Mouse (Mus musculus) lung, adult 2 months (tissue): ENCODE data around the gene Slc25a11. TPM values are rescaled to one million over a fixed set of nuclear protein-coding genes. Genes with fewer than 3 reads are reported as not detected.
A peak's percentile ranks its signal among the peaks of the same experiment; 100 is the strongest.

Experiments used
- DNase-seq: peaks from one replicate; pipeline ENCODE4 v3.0.0; 2022
- H3K4me1 ChIP-seq: fragments of 200-500 bp; 2 replicates; pipeline ENCODE4 v1.6.1; 2011; ENCODE audit warnings: low read length; ENCODE audit not compliant: control insufficient read depth, insufficient read depth
- H3K4me3 ChIP-seq: fragments of 200-500 bp; replicated peaks from 2 replicates; pipeline ENCODE3; 2011; ENCODE audit warnings: low read depth, mild to moderate bottlenecking, control low read depth, low read length; ENCODE audit errors: extremely low read depth
- CTCF ChIP-seq: fragments of 200-500 bp; IDR thresholded peaks from 2 replicates; pipeline ENCODE4 v1.5.1; 2011; ENCODE audit warnings: mild to moderate bottlenecking, low read length, control low read depth; ENCODE audit not compliant: insufficient read depth
- POLR2A ChIP-seq: fragments of 200-500 bp; IDR thresholded peaks from 2 replicates; pipeline ENCODE4 v1.6.1; 2011; ENCODE audit warnings: low read depth, mild to moderate bottlenecking, control low read depth, low read length, borderline replicate concordance; ENCODE audit errors: extremely low read depth
- WGBS: fragments of 180-500 bp; shearing (Covaris S2); methylation state at CpG from one replicate; pipeline ENCODE4 v1.1.7; 2018; 5-methylcytosine and 5-hydroxymethylcytosine counted together
- polyA plus RNA-seq: library from polyadenylated mRNA; depleted of rRNA; stranded (reverse); fragments of >200 nt; gene quantifications from 2 replicates; pipeline ENCODE4 v1.2.3, GENCODE M21; 2012

Gene Slc25a11
- polyA plus RNA-seq, 1 experiment, result 113 TPM

DNA sequence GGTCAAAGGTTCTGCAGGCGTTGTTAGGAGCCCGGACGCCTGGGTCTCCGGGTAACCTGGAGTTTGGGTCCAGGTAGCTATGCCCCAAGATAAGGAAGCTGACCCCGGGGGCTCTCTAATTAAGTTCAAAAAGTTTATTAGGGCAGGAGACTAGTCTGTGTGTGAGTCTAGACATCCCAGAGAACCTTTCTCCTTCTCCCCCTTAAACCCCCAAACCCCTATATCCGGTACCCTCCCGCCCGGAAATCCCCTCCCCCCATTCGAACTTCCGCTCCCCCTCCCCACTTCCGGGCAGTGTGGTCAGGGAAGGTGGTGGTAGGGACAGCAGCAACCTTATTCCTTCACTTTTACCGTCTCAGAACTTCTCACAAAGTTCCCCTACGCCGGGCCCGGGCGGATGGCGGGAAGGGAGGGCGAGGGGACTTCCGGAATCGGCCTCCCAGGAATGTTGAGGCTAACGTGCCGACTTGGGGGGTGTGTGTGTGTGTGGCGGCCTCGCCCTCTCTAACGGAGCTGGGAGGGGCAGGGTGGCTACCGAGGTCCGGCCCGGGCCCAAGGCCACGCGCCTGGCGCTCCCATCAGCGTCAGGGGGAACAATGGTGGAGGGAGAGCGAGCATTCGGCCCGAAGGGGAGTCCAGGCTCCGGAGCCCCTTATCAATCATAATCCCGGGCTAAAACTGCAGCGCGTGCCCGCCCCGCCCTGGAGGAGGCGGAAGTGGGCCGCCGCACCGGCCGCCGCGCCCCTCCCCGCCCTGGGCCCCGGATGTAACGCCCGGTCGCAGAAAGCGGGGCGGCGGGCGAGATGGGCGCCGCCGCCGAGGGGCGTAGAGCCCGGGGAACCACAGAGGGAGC is 6.3 kb upstream of the Slc25a11 start:
- peak; percentile 75 for DNase-seq
- TF ChIP-seq CTCF, result no peak
- no peak; the same call in 1 of the 2 replicates for TF ChIP-seq POLR2A
- WGBS, result under 1% methylated on average over 61 of the region's 63 CpGs
- Histone ChIP-seq H3K4me1 (peaks cover 27% of the 10 kb centered on the region), H3K4me3 (peak overlapping the region; percentile 93)

DNA sequence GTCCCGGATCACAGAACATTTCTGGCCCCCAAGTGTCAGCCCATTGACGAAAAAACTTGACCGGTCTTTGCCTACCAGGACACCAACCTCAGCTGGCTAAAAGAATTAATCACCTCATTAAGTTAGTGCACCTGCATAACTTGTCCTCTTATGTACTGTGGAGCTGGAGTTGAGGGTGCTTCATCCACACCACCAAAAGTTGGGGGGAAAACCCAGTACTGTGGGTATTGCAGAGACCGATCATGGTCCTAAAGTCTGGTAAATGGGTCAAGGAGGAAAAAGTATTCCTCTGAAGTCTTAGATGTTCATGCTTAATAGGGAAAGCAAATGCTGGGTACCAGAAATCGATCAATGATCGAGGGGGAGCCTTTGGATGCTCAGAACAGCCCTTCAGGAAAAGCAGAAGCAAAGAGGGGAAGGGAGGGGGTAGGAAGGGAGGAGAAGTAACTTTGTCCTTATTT is 5.6 kb upstream of the Slc25a11 start:
- Histone ChIP-seq H3K4me1 (peaks cover 30% of the 10 kb centered on the region), H3K4me3 (peak overlapping the region; percentile 93)
- 16% methylated on average over 6 of the region's 6 CpGs for WGBS
- TF ChIP-seq CTCF (no peak), POLR2A (no peak)
- DNase-seq, result no peak

DNA sequence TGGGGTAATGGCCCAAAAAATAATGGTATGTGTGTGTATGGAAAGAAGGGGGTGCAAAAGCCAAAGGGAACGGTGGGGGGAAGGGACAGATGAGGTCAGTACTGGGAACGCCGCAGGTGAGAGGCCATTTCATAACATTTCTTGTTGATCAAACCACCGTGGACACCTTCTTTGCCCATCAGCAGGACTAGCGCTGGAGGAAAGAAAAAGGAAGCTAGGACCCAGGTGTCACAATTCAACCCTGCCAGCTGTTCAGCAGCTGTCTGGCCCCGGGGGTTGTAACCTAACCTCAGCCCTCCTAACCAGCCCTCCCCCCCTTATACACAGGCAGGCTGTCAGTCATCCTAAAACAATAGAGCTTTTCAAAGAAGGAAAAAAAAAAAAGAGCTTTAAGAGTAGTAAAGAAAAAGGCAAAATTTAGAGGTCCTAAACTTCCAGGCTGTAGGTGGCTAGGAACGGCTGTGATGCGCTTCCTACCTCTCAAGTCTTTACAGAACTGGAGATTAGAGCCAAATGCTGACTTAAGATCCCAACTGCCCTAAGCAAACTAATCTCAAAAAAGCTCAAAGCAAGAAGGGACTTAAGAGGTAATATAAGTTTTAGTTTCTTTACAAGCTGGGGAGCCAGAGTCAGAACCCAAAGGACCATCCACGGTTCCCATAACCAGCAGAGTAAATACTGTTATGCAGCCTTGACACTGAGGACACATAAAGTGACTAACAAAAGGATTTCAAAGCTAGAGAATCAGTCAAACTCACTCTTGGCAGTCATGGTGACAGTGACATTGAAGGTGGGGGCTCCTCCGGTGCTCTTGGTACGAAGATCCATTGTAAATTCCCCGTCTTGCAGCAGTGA is 5.0 kb upstream of the Slc25a11 start:
- 25% methylated on average over 12 of the region's 12 CpGs for WGBS
- Histone ChIP-seq H3K4me3 (peak overlapping the region; percentile 39), H3K4me1 (peaks cover 30% of the 10 kb centered on the region)
- TF ChIP-seq POLR2A (no peak), CTCF (no peak)
- DNase-seq, result no peak

GRCm38 (mm10) chr11:70651391-70651790 is 4.1 kb upstream of the Slc25a11 start:
- Histone ChIP-seq H3K4me1 (peaks cover 28% of the 10 kb centered on the region), H3K4me3 (no peak overlapping the region)
- DNase-seq, result no peak
- WGBS, result 16% methylated on average over 2 of the region's 2 CpGs
- TF ChIP-seq CTCF (no peak), POLR2A (no peak)

DNA sequence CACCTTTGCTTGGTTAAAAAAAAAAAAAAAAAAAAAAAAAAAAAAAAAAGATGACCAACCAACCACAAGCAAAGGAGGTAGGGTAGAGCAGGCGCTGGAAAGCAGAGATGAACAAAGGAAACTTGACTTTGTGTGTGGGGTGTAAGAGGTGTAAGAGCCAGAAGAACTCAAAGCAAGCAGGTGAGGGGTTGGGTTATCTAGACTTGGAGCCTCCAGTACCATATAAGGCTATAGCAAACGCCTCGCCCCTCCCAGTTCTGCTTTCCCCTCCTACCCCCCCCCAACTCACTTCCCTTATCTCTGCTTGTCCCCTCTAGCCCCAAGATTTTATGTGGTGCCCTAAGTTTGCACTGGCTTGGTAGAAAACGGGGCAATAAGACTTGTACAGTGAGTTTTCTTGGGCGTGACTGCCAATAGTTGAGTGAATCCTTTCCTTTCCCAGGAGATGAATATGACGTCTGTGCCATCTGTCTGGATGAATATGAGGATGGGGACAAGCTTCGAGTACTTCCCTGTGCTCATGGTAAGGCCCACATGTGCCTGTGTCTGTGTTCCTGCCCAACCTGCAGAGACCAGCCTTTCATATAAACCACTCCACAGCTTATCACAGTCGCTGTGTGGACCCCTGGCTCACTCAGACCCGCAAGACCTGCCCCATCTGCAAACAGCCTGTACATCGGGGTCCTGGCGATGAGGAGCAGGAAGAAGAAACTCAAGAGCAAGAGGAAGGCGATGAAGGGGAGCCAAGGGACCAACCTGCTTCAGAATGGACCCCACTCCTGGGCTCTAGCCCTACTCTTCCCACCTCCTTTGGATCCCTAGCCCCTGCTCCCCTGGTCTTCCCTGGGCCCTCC is 3.3 kb upstream of the Slc25a11 start:
- DNase-seq, result no peak
- Histone ChIP-seq H3K4me3 (no peak overlapping the region), H3K4me1 (peaks cover 28% of the 10 kb centered on the region)
- TF ChIP-seq POLR2A (no peak), CTCF (no peak)
- WGBS, result 51% methylated on average over 12 of the region's 12 CpGs

DNA sequence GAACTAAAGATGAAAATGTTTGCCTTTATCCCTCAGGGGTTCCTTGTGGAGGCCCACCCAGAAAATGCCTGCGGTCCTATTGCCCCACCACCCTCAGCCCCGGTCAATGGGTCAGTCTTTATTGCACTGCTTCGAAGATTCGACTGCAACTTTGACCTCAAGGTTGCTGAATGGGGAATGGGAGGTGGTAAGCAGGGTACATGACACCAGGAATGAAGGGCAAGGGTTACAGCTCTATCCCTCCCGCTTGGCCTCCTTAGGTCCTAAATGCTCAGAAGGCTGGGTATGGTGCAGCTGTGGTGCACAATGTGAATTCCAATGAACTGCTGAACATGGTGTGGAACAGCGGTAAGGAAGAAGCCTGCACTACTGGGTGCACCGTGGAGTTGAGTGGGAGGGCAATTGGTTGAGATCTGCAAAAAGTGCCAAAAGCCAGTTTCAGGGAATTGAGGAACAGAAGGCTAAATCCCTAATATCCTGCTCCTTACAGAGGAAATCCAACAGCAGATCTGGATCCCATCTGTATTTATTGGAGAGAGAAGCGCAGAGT is 2.0 kb upstream of the Slc25a11 start:
- Histone ChIP-seq H3K4me1 (peaks cover 26% of the 10 kb centered on the region), H3K4me3 (no peak overlapping the region)
- DNase-seq, result no peak
- no peak for TF ChIP-seq CTCF
- TF ChIP-seq POLR2A, result no peak
- 68% methylated on average over 8 of the region's 8 CpGs for WGBS

GRCm38 (mm10) chr11:70648512-70648911 is 1.2 kb upstream of the Slc25a11 start:
- H3K4me1 ChIP-seq, result peaks cover 26% of the 10 kb centered on the region
- H3K4me3 ChIP-seq, result peak overlapping the region; percentile 15
- WGBS, result 47% methylated on average over 4 of the region's 4 CpGs
- no peak for DNase-seq
- TF ChIP-seq CTCF (no peak), POLR2A (no peak)

DNA sequence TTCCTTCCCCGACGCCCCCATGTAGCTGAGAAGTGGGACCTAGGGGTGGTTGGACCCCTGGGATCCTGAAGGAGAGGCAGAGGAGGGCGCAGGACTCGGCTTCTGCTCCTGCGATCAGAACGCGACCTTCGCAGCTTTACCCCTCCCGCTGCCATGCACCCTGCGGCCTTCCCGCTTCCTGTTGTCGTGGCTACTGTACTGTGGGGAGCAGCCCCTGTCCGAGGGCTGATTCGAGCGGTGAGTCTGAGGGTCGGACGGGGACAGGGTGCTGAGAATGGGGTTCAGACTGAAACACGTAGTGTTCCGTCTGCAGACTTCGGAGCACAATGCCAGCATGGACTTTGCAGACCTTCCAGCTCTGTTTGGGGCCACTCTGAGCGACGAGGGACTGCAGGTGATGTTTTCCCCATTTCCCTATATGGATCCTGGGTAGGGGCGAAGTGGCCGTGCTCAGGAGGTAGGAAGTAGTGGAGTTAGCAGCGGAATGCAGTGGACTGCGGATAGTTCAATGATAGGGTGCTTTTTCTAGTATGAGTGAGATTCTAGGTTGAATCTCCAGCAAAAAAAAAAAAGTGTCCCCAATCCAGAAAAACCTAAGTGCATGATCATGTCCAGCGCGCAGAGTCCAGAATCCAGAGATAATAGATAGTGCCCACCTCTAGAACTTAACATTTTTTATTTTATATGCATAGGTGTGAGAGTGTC is 589 bp upstream of the Slc25a11 start:
- Histone ChIP-seq H3K4me1 (peaks cover 24% of the 10 kb centered on the region), H3K4me3 (peak overlapping the region; percentile 81)
- DNase-seq, result peak; percentile 49
- 2% methylated on average over 28 of the region's 28 CpGs for WGBS
- TF ChIP-seq POLR2A, result no peak
- TF ChIP-seq CTCF, result no peak
